Mouse (Mus musculus): ENCODE measurements at regions not wholly inside any gene's neighbourhood (a gene's known extent, or its start where the extent isn't known, plus 50 kb on each side); places are given as distances from the start of the nearest gene placed in this dataset.

DNA sequence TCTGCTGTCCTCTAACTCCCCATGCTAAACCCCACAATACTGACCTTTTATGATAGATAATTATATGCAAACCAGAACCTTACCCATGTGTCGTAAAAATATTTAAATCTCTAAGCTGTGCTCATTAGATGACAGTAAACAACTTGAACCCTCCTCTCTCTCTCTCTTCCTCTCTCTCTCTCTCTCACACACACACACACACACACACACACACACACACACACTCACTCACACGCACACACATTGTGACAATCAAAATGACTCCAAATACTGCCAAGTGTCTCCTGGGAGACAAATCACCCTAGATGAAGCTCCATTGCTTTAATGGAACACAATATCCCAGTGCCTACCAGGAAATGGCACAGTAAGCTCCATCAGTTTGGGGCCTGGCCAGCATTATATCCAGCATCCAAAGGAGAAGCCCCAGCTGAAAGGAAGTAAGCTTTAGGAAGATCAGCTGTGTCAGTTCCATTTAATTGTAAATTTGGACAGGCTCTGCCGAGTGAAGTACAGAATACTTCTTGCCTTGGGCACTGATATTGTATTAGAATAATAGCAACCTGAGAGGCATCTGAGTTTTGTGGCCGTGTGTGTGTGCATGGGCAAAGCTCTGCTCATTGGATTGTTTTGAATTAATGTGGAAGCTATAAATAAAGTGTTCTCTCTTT, 220.7 kb downstream of the Fam84b start:
- DNase-seq (ENCODE audit: low spot score): no peak

DNA sequence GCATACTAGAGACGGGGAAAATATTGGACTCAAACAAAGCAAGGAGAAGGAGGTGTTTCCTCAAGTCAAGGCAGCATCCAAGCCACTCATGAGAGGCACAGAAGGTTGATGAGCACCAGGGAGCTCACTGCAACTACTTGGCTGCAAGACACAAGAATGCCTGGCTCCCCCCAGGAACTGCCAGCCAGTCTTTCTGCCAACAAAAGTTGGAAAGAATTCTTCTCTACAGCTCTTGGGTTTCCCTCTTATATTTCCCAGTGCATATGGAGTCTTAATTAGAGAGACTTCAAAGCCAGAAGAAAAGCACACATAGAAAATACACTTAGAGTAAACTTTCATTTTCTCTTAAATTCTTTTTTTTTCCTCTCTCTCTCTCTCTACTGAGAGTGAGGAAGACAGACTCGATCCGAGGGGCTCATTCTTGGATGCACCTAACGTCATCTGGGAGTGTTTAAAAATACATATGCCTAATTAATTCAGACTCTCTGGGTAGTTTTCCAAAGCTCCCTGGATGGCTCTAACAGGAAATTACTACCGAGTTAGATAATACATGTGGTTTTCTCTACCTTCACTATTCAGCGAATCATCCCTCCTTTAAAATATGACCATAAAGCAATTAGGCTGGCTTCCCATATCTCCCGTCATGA, 222.7 kb downstream of the Fam84b start:
- no peak for DNase-seq (ENCODE audit: low spot score)

DNA sequence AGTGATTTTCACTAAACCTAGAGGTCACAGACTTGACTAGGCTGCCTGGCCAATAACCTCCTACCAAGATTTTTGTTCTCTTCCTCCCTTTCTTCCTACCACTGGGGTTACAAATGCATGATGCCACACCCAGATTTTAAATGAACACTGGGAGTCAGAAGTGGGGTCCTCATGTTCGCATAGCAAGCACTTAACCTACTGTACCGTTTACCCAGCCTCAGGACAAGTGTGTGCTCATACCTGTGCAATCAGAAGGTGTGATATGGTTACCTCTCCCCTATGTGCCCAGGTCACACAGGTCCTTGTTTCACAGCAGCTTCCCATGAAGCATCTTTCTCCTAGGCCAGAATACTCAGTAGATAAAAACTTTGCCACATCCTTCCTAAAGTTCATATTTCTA, 234.8 kb downstream of the Fam84b start:
- no peak for DNase-seq (ENCODE audit: low spot score)

DNA sequence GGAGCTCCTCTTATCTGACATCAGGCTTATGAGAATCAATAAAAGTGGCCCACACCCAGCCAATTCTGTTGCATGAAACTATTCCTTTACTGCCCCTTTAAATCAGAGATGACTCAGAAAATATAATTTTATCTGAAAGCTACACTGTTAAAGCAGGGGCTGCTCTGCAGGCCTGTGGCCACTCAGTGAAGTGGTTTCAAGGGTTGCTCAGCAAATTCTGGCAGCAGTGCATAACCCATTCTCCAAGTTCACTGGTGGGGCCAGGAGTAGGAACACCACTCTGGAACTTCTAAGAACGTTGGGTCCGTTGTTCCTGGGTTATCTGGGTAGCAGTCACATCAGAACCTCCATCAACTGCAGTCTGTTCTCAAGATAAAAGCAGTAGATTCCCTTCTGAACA, 236.2 kb downstream of the Fam84b start:
- no peak for DNase-seq (ENCODE audit: low spot score)

DNA sequence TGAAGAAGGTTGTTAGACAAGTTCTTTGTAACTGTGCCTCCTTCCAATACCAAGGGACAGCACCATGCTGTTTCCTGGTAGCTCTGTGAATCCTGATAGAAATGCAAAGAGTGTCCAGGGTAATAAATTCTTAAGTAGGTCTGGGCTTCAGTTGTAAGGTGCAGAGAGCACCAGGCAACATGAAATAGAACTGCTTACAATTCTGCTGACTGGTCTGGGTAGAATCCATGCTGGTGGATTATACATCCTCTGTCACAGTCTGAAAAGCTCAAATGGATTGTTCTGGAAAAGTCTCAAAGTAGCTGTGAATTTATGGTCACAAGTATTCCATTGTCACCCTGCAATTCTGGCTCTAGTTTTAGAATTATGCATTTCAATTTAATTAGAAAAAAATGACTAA, 251.7 kb downstream of the Fam84b start:
- no peak for DNase-seq (ENCODE audit: low spot score)

DNA sequence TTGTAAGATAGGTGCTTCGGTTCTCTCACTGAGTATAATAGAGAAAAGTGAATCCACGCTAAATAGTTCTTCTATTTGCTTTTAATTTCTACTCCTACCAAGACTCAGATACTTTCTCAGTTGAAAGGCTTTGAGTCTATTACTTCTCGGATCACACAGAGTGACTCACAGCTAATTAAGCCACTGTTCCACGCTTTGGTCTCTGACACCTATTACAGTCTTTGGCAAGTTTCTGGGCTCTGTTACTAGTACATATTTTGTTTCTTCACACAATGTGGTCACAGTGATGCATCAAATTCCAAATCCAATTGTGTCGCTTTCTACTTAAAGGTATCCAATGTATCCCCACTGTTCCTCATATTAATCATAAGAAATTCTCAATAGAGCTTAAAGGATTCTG, 276.5 kb downstream of the Fam84b start:
- DNase-seq (ENCODE audit: low spot score): no peak

DNA sequence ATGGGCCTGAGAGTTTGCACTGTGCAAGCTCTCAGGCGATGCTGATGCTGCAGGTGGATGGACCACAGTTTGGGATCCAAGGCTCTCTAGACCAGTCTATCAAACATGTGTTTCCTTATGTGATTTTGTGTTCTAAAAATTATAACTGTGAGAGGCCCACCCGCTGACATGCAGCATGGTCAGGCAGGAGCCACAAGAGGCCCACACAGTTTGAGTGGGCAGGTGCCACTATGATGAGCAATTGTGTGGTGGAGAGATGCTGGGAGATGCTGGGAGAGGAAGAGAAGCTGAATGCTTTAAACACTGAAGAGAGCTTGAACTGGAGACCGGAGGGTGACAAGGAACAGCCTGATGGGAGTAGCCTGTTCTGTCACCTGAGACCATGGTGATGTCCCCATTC, 287.3 kb downstream of the Fam84b start:
- DNase-seq (ENCODE audit: low spot score): no peak

DNA sequence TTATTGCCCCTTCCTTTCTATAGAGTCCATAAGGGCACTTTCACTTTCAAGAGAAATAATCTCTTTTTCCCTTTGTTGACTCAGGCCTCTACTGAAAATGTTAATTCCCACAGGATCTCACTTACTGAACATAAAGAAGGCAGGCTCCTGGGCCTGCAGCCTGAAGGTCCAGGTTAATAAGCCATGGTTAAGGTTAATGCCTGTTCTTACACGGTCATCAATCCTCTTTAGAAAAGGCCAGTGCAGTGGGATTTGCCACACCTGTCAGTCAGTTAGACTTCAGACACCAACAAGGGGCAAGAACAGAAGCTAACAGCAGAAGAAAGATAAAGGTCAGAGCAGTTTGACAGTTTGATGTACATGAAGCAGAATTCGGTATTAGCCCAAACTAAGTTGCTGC, 288.6 kb downstream of the Fam84b start:
- DNase-seq (ENCODE audit: low spot score): no peak

DNA sequence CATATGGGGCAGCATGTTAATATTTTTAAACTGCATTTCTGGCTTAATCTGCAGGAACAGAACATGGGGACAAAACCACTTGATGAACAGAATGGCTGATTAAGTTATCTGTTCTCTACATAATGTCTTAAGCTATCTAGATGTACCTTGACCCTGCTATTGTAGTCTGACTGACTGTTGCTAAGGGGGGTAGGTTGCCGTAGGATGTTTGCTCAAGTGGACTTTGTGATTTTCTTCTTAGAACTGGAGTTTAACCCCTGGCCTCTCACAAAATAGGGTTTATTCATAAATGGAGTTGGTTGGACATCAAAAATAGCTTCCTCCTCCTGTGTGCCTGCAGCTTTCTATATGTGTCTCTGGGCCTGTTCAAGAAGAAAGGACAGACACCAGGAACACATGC, 292.9 kb downstream of the Fam84b start:
- DNase-seq (ENCODE audit: low spot score): no peak

DNA sequence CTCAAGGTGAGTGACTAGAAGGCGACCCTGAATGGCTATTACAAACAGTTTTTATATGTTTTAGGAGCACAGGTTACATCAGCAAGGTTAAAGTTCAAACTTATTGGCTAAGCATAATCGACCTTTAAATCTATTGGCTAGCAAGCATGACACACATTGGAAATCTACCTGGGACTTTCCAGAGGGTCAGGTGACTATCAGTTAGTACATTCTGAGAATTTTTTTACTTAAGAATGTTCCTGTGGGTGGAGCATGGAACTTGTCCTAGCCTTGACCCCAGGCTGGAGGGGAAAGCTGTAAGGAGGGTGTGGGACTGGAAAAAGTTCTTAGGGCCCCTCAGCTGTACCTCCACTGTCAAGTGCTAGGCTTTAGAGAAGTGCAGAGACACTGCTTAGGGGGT, 297.9 kb downstream of the Fam84b start:
- DNase-seq (ENCODE audit: low spot score): no peak

DNA sequence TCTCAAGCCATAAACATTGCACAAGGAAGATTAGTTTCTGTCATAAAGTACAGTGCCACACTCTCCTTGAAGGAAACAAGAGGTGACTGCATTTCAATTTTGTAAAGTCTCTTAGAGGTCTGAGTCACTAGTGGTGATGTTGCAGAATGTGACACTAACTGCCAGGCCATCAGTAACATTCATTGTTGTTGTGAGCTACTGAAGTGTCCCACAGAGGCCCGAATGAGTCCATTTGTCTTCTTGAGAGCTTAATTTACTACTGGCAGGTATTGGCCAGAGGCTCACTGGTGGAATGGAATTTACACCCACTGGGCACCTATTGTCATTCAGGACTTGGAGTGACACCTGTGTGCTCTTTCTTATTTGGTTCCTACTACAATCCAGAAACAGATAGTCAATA, 299.0 kb downstream of the Fam84b start:
- no peak for DNase-seq (ENCODE audit: low spot score)

DNA sequence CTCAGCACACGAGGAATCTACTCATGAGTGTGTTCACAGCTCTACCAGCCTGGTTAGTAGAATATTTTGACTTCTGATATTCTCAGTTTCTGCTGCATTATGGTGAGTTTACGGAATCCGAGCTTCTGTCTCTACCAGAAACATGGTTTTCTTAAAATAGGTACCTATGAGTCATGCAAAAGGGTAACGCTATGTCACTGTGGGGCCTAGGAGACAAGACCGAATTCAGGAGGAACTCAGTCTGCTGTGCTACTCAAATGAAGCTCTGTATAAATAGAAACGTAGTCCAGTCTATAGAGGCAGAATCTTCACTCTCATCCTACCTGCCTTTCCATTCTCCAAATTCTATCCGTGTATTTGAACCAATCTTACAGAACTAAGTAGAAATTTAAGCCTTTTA, 305.5 kb downstream of the Fam84b start:
- no peak for DNase-seq (ENCODE audit: low spot score)

DNA sequence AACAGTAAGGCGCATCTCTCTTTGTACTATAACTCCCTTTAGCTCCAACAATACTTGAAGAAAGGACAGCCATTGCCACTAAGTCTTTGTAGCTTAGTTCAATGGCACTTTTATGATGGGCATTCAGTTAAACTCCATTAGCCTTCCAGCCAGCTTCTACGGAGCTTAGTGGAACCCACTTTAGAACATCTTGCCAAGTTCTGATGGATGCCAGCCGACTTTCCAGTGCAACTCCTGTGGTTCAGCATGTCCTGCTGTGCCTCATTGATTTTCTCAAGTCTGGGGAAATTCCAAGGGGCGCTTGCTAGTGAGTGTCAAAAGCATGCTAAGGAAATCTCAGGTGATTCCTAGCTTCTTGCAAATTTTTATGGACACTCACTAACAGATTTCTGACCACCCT, 316.4 kb downstream of the Fam84b start:
- no peak for DNase-seq (ENCODE audit: low spot score)

DNA sequence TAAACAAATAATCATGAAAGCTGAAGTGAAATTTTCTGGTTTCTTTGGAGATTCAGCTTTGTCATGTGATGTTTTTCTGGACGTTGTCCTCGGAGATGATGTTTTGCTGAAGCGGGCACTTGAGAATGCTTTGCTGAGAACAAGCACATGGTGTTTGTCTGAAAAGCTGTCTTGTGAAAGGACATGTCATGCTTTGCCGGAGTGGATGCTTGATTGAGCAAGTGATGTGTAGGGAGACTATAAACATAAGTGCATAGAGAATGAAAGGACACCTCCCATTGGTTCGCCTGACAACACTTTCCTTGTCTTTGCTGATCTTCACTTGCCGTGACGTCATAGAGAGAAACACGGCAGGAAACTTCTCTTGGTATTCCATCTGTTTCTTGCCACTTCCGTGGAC, 318.9 kb downstream of the Fam84b start:
- no peak for DNase-seq (ENCODE audit: low spot score)

DNA sequence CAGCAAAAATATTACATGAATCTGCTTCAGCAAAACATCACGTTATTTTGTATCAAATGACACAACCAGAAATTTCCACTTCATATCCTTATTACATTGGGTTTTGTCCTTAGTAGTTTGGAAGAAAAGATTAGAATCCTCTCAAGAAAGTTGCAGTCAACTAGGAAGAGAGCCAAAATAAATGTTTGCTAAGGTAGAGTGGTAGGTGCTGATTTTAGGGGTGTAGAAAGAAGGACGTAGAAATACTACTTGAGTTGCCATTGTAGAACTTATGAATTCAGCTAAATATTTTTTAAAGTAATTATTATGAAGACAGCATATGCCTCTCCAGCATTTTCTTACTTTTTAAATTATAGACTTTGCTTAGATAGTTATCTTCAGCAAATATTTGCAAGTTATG, 336.8 kb downstream of the Fam84b start:
- no peak for DNase-seq (ENCODE audit: low spot score)

DNA sequence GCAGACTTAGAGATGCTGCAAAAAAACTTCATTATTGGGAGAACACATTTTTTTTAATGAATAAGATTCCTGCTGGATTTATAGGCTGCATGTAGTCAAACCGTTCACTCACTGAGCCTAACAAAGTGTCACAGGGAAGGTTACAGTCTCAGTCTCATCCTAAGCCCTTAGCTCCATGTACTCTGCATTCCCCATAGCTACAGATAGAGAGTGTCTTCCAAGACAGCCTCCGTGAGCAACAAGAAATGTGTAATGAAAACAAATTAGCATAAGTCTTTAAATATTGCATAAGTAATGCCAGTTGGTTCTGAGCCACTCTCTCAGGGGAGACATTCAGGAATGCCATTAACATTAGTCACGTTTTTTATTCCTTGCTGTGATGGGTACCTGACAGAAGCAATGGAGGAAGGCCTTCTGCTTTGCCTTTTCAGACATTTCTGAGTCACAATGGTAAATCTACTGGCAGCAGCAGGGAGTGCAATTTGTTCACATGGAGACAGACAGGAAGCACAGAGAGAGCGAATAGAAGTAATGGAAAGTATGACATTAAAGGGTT, 376.7 kb downstream of the Fam84b start:
- no peak for DNase-seq (ENCODE audit: low spot score)

DNA sequence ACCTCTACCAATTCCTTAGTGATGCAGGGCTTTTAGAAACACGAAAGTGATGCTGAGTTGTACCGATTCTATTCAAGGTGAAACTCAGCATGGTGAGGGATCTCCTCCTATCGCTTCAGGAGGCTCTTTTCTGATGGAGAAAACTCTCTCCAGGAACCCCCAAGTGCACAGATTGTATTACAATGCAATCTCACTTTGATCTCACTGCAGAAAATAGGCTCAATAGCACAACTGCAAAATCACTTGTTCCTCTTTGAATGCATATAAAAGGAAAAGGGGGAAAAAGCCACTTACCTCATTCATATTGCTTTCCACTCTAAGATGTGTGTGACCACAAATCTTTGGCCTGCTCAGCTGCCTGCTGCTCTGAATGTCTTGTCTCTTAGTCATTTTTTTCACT, 378.5 kb downstream of the Fam84b start:
- no peak for DNase-seq (ENCODE audit: low spot score)

DNA sequence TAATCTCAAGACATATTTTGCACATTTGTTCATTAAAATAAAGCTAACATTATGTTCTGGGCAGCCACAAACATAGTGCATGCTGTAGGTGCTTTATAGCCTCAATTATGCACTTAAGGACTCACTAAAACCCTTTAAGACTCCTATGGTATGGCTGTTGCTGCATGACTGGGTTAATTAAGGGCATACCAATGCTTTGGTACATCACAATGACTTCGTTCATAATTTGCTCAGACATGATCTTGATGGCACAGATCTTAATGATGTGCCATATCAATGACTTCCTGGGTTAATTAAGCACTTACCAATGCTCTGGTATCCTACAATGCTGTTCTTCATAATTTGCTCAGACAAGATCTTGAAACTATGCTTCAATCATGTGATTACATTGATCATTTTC, 415.5 kb upstream of the 4933412E24Rik start:
- no peak for DNase-seq (ENCODE audit: low spot score)

DNA sequence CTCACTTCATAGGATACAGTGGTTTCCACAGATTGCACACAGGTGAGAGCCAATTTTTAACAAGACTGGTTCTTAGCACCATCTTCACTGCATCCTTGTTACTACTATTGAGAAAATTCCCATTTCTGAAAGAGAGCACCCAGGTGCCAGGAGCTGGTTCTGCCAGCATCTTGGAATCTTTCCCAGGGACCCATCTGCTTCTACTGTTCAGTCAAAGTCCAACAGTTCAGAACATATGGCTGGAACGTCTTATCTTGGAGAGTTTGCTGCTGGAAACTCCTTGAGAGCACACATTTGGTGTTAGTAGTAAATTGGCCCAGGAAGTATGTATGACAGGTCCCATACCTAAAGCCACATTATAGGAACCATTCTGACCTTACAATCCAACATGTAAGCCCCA, 402.7 kb upstream of the 4933412E24Rik start:
- DNase-seq (ENCODE audit: low spot score): no peak

DNA sequence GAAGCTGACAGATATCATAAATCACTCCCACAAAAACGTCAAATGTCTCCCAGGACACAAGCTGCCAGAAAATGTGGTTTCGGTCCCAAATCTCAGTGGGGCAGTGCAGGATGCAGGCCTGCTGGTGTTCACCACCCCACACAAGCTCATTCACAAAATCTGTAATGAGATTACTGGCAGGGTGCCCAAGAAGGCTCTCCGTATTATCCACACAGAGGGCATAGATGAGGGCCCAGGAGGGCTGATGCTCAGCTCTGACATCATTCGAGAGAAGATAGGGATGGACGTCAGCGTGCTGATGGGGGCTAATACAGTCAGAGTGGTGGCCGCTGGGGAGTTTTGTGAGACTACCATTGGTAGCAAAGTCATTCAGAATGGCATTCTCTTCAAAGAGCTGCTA, 375.9 kb upstream of the 4933412E24Rik start:
- DNase-seq (ENCODE audit: low spot score): no peak

DNA sequence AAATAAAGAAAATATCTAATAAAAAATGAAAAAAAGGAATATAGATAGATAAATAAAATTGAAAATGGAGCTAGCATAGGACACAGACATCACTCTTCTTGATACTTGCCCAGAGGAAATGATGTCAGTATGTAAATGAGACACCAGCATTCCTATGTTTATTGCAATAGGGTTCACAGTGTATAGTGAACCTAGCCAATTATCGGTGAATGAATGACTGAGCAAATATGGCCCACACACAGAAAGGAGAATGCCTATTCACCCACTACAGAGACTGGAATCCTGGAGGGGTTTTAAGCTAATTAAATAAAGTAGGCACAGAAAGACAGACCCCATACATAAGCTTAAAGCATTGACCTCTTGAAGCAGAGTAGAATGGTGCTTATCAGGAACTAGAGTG, 373.9 kb upstream of the 4933412E24Rik start:
- DNase-seq (ENCODE audit: low spot score): no peak

DNA sequence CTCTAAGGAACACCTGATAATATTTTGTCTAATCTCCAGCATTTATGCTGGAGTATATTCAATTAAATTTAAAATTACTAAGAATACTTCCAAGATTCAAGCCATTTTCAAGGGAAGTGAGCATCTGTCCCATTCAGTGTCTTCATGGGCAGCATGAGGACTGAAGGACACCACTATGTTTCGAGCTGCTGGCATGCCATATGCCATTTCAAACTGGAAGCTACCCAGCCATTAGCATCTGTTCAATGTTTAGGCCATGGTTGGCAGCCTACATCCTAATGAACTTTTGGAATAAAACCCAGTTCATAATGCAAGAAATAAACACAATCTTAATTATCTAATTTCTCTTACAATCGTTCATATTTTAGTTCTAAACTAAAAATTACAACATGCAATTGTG, 371.5 kb upstream of the 4933412E24Rik start:
- no peak for DNase-seq (ENCODE audit: low spot score)
